Mouse (Mus musculus) kidney, embryonic 15.5 days (tissue): ENCODE data around the gene Borcs6. TPM values are rescaled to one million over a fixed set of nuclear protein-coding genes. Genes with fewer than 3 reads are reported as not detected.

ENCODE experiments used
- ATAC-seq: fragments of 200-750 bp; cut with Nextera tagmentation; replicated peaks from 2 replicates; pipeline ENCODE4 v1.8.0; 2017; ENCODE audit warnings: moderate TSS enrichment; ENCODE audit not compliant: low FRiP score
- H3K27ac ChIP-seq: fragments of 300-500 bp; sonication (generic); 2 replicates; pipeline ENCODE4 v1.5.1; 2015; ENCODE audit warnings: mild to moderate bottlenecking, inconsistent platforms
- H3K27me3 ChIP-seq: fragments of 300-500 bp; sonication (generic); 2 replicates; pipeline ENCODE4 v1.6.1; 2015; ENCODE audit warnings: inconsistent platforms
- H3K36me3 ChIP-seq: fragments of 300-500 bp; sonication (generic); 2 replicates; pipeline ENCODE4 v1.6.1; 2015; ENCODE audit warnings: inconsistent platforms
- H3K4me1 ChIP-seq: fragments of 300-500 bp; sonication (generic); 2 replicates; pipeline ENCODE4 v1.6.1; 2015; ENCODE audit warnings: inconsistent platforms
- H3K4me2 ChIP-seq: fragments of 300-500 bp; sonication (generic); 2 replicates; pipeline ENCODE4 v1.6.1; 2015; ENCODE audit warnings: moderate library complexity, mild to moderate bottlenecking, inconsistent platforms
- H3K4me3 ChIP-seq: fragments of 300-500 bp; sonication (generic); replicated peaks from 2 replicates; pipeline ENCODE4 v1.5.1; 2015; ENCODE audit warnings: mild to moderate bottlenecking, inconsistent platforms
- H3K9ac ChIP-seq: fragments of 300-500 bp; sonication (generic); 2 replicates; pipeline ENCODE4 v1.6.1; 2015; ENCODE audit warnings: mild to moderate bottlenecking, inconsistent platforms
- H3K9me3 ChIP-seq: fragments of 300-500 bp; sonication (generic); replicated peaks from 2 replicates; pipeline ENCODE4 v1.6.1; 2016; ENCODE audit warnings: inconsistent platforms
- WGBS: fragments of 180-500 bp; shearing (Covaris S2); methylation state at CpG from one replicate; pipeline ENCODE4 v1.1.7; 2015; ENCODE audit warnings: mixed read lengths; 5-methylcytosine and 5-hydroxymethylcytosine counted together
- polyA plus RNA-seq: library from polyadenylated mRNA; unstranded; fragments of >200 nt; fragmentation: Nextera tagmentation; extraction: Ambion mirVana; gene quantifications from 2 replicates; pipeline ENCODE4 v1.2.1, GENCODE M21; 2015

Gene Borcs6
- polyA plus RNA-seq, 1 experiment from 2014 or later: 8.7 TPM

GRCm38 (mm10) chr11:69064259-69065133 lies 5.0 kb downstream of the Borcs6 start:
- 58% methylated on average over 9 of the region's 9 CpGs for WGBS
- Histone ChIP-seq H3K4me3 (peak overlapping the region; percentile 95), H3K9ac (peak overlapping the region; percentile 68), H3K27ac (peak overlapping the region; percentile 84), H3K9me3 (no peaks in the 10 kb centered on the region), H3K36me3 (no peaks in the 10 kb centered on the region), H3K4me1 (peaks cover 50% of the 10 kb centered on the region), H3K27me3 (no peaks in the 10 kb centered on the region), H3K4me2 (peak overlapping the region; percentile 91)
- ATAC-seq: no peak

DNA sequence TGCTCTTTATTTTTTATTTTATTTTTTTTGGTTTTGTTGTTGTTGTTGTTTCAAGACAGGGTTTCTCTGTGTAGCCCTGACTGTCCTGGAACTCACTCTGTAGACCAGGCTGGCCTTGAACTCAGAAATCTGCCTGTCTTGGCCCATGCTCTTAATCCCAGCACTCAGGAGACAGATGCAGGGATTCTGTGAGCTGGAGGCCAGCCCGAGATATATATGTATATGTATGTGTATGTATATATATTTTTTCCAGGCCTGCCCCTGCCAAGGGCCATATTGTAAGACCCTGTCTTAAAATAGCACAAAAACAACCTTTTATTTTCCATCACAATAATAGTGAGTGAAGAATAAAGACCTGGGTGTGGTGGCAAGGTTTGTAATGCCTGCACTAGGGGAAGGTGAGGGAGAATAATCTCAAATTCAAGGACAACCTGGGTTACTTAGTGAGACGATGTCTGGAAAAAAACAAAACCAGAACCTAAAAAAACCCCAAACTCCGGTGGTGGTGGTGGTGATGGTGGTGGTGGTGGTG lies 5.9 kb downstream of the Borcs6 start:
- H3K27ac ChIP-seq: no peak overlapping the region
- H3K4me3 ChIP-seq: no peak overlapping the region
- no peaks in the 10 kb centered on the region for H3K27me3 ChIP-seq
- H3K4me2 ChIP-seq: peak overlapping the region; percentile 89
- no peak overlapping the region; the same call in 1 of the 2 replicates for H3K9ac ChIP-seq
- H3K4me1 ChIP-seq: peaks cover 54% of the 10 kb centered on the region
- no peak for ATAC-seq
- 62% methylated on average over 3 of the region's 3 CpGs for WGBS
- H3K36me3 ChIP-seq: no peaks in the 10 kb centered on the region
- no peaks in the 10 kb centered on the region for H3K9me3 ChIP-seq

DNA sequence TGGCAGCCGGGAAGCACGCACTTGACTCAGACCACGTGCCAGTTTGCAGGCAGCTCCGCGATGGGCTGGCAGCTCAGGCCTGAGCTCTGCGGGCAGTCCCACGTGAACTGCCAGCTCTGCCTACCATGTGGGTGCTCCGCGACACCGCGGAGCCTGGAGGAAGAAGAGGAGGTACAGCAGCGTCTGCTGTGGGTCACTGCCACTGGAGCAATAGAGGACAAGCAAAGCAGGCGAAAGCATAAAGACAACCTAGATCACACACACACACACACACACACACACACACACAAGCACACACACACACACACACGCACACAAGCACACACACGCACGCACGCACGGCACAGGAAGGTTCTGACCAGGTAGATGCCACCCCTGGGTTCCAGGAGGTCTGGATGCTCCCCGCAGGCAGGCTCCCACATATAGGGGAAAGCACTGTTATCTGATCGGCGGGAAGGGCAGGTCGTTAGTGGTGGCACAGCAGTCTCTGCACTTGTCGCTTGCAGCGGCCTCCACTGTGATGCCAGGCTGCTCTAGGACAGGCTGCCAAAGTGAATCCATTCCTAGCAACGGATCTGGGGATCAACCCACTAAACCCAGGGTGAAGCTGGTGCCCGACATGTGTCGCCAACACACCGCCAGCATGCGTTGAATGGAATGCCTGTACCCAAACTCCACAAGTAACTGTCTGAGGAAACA lies 6.8 kb downstream of the Borcs6 start:
- no peaks in the 10 kb centered on the region for H3K36me3 ChIP-seq
- no peaks in the 10 kb centered on the region for H3K27me3 ChIP-seq
- peaks cover 52% of the 10 kb centered on the region for H3K4me1 ChIP-seq
- WGBS: 2% methylated on average over 29 of the region's 29 CpGs
- peak overlapping the region; percentile 48 for H3K9ac ChIP-seq
- ATAC-seq: no peak; the same call in 1 of the 2 replicates
- peak overlapping the region; percentile 47 for H3K4me3 ChIP-seq
- no peak overlapping the region; the same call in 1 of the 2 replicates for H3K27ac ChIP-seq
- no peaks in the 10 kb centered on the region for H3K9me3 ChIP-seq
- H3K4me2 ChIP-seq: peak overlapping the region; percentile 89

DNA sequence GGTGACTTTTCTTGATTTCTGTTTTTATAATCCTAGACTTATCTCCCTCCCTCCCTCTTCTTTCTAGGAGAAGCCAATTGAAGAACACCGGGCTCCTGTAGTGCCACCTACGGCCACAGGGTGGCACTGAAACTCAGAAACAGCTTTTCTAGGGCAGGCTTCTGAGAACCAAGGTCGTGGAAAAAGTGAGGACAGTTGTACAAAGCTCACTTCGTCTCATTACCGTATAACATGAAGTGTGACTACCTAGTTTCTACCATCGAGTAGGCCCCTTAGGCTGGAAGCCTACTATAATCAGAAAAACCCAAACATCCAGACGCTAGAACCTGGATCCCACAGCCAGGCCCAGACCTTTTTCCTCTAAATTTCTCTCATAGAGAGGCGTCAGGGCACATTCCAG lies 7.4 kb downstream of the Borcs6 start:
- H3K4me3 ChIP-seq: peak overlapping the region; percentile 47
- peaks cover 52% of the 10 kb centered on the region for H3K4me1 ChIP-seq
- H3K9me3 ChIP-seq: no peaks in the 10 kb centered on the region
- H3K9ac ChIP-seq: no peak overlapping the region
- no peak for ATAC-seq
- WGBS: 8% methylated on average over 8 of the region's 8 CpGs
- H3K36me3 ChIP-seq: no peaks in the 10 kb centered on the region
- H3K27me3 ChIP-seq: no peaks in the 10 kb centered on the region
- peak overlapping the region; percentile 89 for H3K4me2 ChIP-seq
- H3K27ac ChIP-seq: no peak overlapping the region

GRCm38 (mm10) chr11:69067601-69068000 lies 8.1 kb downstream of the Borcs6 start:
- Histone ChIP-seq H3K9ac (no peak overlapping the region), H3K27me3 (no peaks in the 10 kb centered on the region), H3K4me1 (peaks cover 55% of the 10 kb centered on the region), H3K4me3 (no peak overlapping the region), H3K4me2 (peak overlapping the region; percentile 89; the same call in 1 of the 2 replicates), H3K9me3 (no peaks in the 10 kb centered on the region), H3K27ac (no peak overlapping the region), H3K36me3 (no peaks in the 10 kb centered on the region)
- ATAC-seq: no peak
- WGBS: 55% methylated on average over 6 of the region's 6 CpGs

GRCm38 (mm10) chr11:69070093-69070492 lies 10.6 kb downstream of the Borcs6 start:
- Histone ChIP-seq H3K27me3 (no peaks in the 10 kb centered on the region), H3K36me3 (no peaks in the 10 kb centered on the region), H3K4me3 (peak overlapping the region; percentile 60), H3K27ac (peak overlapping the region; percentile 96), H3K9ac (peak overlapping the region; percentile 67), H3K9me3 (no peaks in the 10 kb centered on the region), H3K4me2 (peak overlapping the region; percentile 82), H3K4me1 (peaks cover 53% of the 10 kb centered on the region)
- ATAC-seq: 0 out of 2 replicates have a peak, but pooled peaks have one; percentile 7
- WGBS: under 1% methylated on average over 13 of the region's 13 CpGs

- no peaks in the 10 kb centered on the region for H3K36me3 ChIP-seq
- under 1% methylated on average over 47 of the region's 47 CpGs for WGBS
- peak; percentile 88 for ATAC-seq
Measured at GRCm38 (mm10) chr11:69070590-69071222, 11.2 kb downstream of the Borcs6 start, which contains the start of gene Tmem107. Tmem107 (plus strand) TSS chr11:69070806.

DNA sequence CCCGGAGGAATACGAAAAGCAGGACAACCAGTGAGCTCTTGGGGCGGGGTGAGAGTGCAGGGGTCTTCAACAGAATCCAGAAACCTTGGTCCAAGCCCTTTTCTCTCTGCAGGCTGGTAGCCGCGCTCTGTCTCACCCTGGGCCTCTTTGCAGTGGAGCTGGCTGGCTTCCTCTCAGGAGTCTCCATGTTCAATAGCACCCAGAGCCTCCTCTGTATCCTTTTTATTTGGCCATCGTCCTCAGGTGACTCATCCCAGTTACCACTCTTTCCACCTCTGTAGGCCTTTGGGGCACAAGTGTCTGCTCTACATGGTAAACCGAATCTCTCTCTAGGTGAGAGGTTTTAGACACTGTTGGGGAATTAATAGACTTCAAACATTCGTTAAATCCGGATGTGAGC lies 11.7 kb downstream of the Borcs6 start:
- no peaks in the 10 kb centered on the region for H3K9me3 ChIP-seq
- H3K36me3 ChIP-seq: no peaks in the 10 kb centered on the region
- H3K27me3 ChIP-seq: no peaks in the 10 kb centered on the region
- 24% methylated on average over 9 of the region's 9 CpGs for WGBS
- peak overlapping the region; percentile 67 for H3K9ac ChIP-seq
- peak overlapping the region; percentile 60 for H3K4me3 ChIP-seq
- peak overlapping the region; percentile 82 for H3K4me2 ChIP-seq
- peak overlapping the region; percentile 96 for H3K27ac ChIP-seq
- no peak for ATAC-seq
- peaks cover 45% of the 10 kb centered on the region for H3K4me1 ChIP-seq

More at GRCm38 (mm10) chr11:69070590-69071222, 11.2 kb downstream of the Borcs6 start, which contains the start of gene Tmem107:
- peaks cover 51% of the 10 kb centered on the region for H3K4me1 ChIP-seq
- no peaks in the 10 kb centered on the region for H3K9me3 ChIP-seq
- no peaks in the 10 kb centered on the region for H3K27me3 ChIP-seq
- peak within 1 kb of the TSS; percentile 60 for H3K4me3 ChIP-seq
- peak within 1 kb of the TSS; percentile 82 for H3K4me2 ChIP-seq
- peak within 1 kb of the TSS; percentile 67 for H3K9ac ChIP-seq
- peak within 1 kb of the TSS; percentile 96 for H3K27ac ChIP-seq

GRCm38 (mm10) chr11:69072234-69072633 lies 12.7 kb downstream of the Borcs6 start:
- Histone ChIP-seq H3K4me1 (peaks cover 37% of the 10 kb centered on the region), H3K9ac (peak overlapping the region; percentile 42; the same call in 1 of the 2 replicates), H3K4me2 (peak overlapping the region; percentile 82), H3K36me3 (no peaks in the 10 kb centered on the region), H3K27ac (peak overlapping the region; percentile 95), H3K4me3 (peak overlapping the region; percentile 39; the same call in 1 of the 2 replicates), H3K9me3 (no peaks in the 10 kb centered on the region), H3K27me3 (no peaks in the 10 kb centered on the region)
- WGBS: 87% methylated on average over 11 of the region's 11 CpGs
- ATAC-seq: no peak

- H3K4me1 ChIP-seq: peaks cover 33% of the 10 kb centered on the region
- H3K9me3 ChIP-seq: no peaks in the 10 kb centered on the region
- peak overlapping the region; percentile 39 for H3K4me3 ChIP-seq
- H3K27me3 ChIP-seq: no peaks in the 10 kb centered on the region
- no peak for ATAC-seq
- peak overlapping the region; percentile 42 for H3K9ac ChIP-seq
- peak overlapping the region; percentile 95 for H3K27ac ChIP-seq
- no peaks in the 10 kb centered on the region for H3K36me3 ChIP-seq
- peak overlapping the region; percentile 82 for H3K4me2 ChIP-seq
- 10% methylated on average over 8 of the region's 9 CpGs for WGBS
Measured at GRCm38 (mm10) chr11:69072666-69073064, 13.1 kb downstream of the Borcs6 start.

DNA sequence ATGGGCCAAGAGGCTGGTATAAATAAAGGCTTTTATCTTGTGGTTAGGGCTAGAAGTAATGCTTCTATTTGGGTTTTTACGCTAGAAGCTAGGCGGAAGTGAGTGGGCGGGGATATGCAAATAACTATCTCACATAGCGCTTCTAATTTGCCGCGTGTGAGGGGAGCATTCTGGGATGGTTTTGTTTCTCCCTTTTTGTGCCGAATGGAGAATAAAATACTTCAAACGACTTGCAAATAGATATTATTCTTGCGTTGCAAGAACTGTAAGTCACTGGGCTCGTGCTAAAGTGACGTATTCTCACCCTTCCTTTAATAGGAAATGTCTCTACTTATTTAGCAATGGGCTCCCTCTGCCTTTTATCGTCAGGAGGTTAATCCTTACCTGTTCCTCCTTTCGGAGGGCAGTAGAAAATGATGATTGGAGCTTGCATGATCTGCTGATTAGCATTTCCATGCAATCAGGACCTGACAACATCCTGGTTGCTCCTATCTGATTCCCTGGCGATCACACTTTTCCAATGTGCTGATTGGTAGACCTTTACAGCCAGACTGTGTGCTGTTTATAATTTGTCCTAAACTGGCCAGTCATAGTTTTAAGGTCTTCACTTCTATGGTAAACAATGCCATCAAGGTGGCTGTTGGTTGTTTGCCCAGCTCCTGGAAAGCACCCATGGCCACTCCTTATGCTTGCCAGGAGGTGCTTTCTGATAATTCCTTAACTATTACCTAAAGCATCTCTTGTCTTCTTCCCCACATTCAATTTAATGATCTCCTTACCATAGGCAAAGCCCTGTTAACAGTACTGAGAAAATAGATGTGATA lies 13.8 kb downstream of the Borcs6 start:
- under 1% methylated on average over 14 of the region's 14 CpGs for WGBS
- ATAC-seq: peak; percentile 73

More for the DNA sequence above, 13.8 kb downstream of the Borcs6 start:
- H3K4me2 ChIP-seq: peak overlapping the region; percentile 82
- H3K9ac ChIP-seq: peak overlapping the region; percentile 42
- peak overlapping the region; percentile 95 for H3K27ac ChIP-seq
- H3K27me3 ChIP-seq: no peaks in the 10 kb centered on the region
- peaks cover 33% of the 10 kb centered on the region for H3K4me1 ChIP-seq
- peak overlapping the region; percentile 39 for H3K4me3 ChIP-seq
- H3K9me3 ChIP-seq: no peaks in the 10 kb centered on the region
- H3K36me3 ChIP-seq: no peaks in the 10 kb centered on the region
